Mouse (Mus musculus): Measurements from ENCODE around the gene Dnaaf5.

Dnaaf5 gene

GRCm38 (mm10) chr5:139149681-139150602 lies at the start of gene Dnaaf5, which contains the start of gene Prkar1b:
Dnaaf5 (plus strand) TSS chr5:139150223.
Prkar1b (minus strand) TSS chr5:139150001.
- peak; percentile 97 to 99 for DNase-seq

GRCm38 (mm10) chr5:139101783-139102182 lies 48.2 kb upstream of the Dnaaf5 start:
- no peak for DNase-seq

GRCm38 (mm10) chr5:139107815-139108214 lies 42.2 kb upstream of the Dnaaf5 start:
- DNase-seq: no peak

GRCm38 (mm10) chr5:139110140-139110855 lies 39.7 kb upstream of the Dnaaf5 start:
- DNase-seq: no peak

- DNase-seq: no peak
Measured at GRCm38 (mm10) chr5:139111991-139112390, 38.0 kb upstream of the Dnaaf5 start.

GRCm38 (mm10) chr5:139112418-139112817 lies 37.6 kb upstream of the Dnaaf5 start:
- no peak for DNase-seq

GRCm38 (mm10) chr5:139114876-139115275 lies 35.1 kb upstream of the Dnaaf5 start:
- no peak for DNase-seq

- no peak for DNase-seq
Measured at GRCm38 (mm10) chr5:139115507-139115906, 34.5 kb upstream of the Dnaaf5 start.

GRCm38 (mm10) chr5:139118139-139118960 lies 31.7 kb upstream of the Dnaaf5 start:
- DNase-seq: no peak

GRCm38 (mm10) chr5:139118961-139119276 lies 31.1 kb upstream of the Dnaaf5 start:
- no peak for DNase-seq

GRCm38 (mm10) chr5:139125717-139126116 lies 24.3 kb upstream of the Dnaaf5 start:
- DNase-seq: no peak

- no peak for DNase-seq
Measured at GRCm38 (mm10) chr5:139128476-139129065, 21.5 kb upstream of the Dnaaf5 start.

- no peak for DNase-seq
Measured at GRCm38 (mm10) chr5:139129078-139129477, 20.9 kb upstream of the Dnaaf5 start.

GRCm38 (mm10) chr5:139129572-139130151 lies 20.4 kb upstream of the Dnaaf5 start:
- DNase-seq: no peak

GRCm38 (mm10) chr5:139130351-139130750 lies 19.7 kb upstream of the Dnaaf5 start:
- no peak for DNase-seq

GRCm38 (mm10) chr5:139134501-139134900 lies 15.5 kb upstream of the Dnaaf5 start:
- DNase-seq: no peak

- DNase-seq: no peak
Measured at GRCm38 (mm10) chr5:139136341-139136740, 13.7 kb upstream of the Dnaaf5 start.

- DNase-seq: no peak
Measured at GRCm38 (mm10) chr5:139137176-139137575, 12.8 kb upstream of the Dnaaf5 start.

- no peak for DNase-seq
Measured at GRCm38 (mm10) chr5:139138261-139138925, 11.6 kb upstream of the Dnaaf5 start.

- no peak for DNase-seq
Measured at GRCm38 (mm10) chr5:139138926-139139472, 11.0 kb upstream of the Dnaaf5 start.

GRCm38 (mm10) chr5:139140589-139140988 lies 9.4 kb upstream of the Dnaaf5 start:
- DNase-seq: no peak

All from B cell, adult 2 months (primary cell).